Mouse (Mus musculus): ENCODE data around the gene Cd28.

Gene Cd28

DNA sequence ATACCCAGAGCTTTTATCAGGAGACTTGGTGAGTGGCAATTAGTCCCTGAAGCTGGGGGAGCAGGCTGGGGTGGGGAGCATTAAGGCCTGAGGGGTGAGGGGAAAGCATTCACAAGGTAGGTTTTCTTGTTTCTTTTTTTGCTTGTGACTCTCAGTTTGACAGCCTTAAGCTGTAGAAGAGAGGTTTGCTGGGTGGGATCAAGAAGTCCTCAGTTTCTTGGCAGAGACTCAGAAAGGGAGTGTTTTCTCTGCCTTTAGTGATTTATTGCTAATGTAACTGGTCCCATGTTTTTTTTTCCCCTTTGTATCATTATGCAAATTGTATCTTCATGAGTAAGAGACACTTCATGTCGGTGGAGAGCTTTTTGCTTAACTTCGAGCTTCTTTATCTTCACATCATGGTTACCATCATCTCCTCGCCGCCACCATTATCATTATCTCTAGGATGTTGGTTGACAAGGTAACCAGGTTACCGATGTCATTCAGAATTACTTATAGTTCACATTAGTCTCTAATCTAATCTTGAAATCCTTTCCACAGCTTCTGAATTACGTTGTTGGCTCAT is 33.7 kb downstream of the Cd28 start:
- DNase-seq (ENCODE audit: low spot score in 2 of 2) = no peak

DNA sequence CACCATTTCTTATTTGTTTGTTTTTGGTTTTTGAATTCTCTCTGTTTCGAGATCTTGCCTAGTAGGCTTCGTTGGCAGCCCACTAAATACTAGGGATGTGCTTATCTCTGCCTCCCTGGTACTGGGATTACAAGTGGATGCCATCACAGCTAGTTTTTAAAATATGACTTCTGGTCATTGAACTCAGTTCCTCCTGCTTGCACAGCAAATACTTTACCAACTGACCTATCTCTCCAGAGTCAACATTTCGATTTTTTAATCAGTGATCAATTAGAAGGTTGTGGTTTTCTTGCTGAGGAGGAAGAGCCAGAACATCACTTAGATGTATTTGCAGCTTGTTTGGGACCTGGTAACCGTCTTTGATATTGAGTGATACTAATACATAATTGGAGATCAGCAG is 34.4 kb downstream of the Cd28 start:
- no peak for DNase-seq (ENCODE audit: low spot score in 2 of 2)

DNA sequence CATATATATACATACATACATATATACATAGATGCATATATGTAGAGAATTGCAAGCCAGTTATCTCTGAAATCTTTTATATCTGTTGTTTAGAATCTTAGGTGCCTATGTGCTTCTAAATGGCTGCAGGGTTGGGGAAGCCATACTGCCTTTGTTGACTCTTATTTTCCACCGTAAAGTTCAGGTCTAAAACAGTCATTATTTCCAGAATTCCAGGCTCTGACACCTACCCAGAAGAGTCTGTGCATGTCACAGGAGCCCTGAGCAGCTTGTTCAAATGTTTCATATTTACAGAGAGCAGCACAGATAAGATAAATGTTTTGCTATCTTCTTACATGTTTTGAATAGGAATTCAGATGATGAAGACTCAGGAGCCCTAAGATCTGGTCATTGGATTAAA is 36.4 kb downstream of the Cd28 start:
- DNase-seq (ENCODE audit: low spot score in 2 of 2) = no peak

DNA sequence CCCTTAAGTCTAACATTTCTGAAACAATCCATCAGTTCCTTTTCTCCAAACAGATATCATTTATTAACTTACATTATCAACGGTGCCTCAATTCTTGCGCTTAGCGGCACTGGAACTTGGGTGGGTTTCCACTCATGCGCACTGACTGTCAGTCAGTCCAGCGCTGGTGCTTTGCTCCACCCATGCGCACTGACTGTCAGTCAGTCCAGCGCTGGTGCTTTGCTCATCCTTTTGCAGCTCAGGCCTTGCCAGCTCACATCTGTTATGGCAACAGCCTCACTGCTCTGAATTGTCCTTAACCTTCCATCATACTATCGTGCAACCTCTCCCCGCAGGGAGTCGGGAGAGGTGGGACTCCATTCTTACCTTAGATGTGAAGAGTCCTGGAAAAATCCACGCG is 37.4 kb downstream of the Cd28 start:
- DNase-seq (ENCODE audit: low spot score in 2 of 2) = no peak

DNA sequence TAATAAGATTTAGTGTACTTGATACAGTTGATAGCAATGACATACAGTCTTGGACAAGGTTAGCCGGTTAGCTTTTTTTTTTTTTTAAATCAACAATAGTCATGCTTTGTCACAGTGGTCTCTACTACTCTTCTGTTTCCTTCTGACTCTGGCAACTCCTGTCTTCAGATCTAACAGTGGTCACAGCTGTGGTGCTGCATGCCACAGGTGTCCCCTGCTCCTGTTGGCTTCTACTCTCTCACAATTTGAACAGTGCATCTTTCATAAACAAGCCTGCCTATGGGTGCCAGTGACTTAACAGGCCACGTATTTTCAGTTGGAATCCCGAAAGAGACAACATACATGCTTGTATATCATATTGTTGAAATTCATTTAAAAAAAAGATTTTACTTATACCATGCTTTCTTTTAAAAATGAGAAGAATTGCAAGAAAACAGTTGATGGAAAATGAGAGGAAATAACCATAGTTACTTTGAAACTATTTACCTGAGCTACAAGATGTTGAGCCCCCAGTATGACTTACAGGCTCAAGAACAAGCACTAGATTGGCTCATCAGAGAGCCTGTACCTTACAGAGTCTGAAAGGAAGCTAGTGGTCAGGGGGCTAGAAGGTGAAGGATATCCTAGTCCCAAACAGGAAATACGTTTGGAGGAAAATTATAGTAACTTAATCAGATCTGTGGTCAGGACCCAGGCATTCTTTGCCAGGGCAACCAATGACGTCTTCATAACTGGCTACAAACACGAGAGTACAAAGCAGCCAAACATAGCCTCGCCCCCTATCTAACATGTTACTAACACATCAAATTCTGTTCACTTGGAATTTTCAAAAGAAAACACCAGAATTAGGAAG is 39.0 kb downstream of the Cd28 start:
- no peak for DNase-seq (ENCODE audit: low spot score in 2 of 2)

DNA sequence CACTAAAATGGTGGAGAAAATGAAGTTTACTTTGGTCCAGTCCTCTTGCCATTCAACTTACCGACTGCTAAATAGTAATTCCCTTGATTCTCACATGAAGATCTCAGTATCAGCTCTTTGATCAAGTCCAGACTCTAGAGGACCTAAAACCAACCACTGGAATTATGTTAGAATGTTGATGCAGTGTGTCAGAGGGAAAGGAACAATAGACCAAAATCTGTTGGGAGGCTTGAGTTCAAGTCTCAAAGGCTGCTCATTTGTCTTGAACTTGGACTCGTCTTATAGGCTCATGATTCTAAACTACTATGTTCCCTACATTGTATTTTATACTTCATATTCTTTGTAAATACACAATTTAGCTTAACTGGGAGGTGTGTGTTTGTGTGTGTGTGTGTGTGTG is 41.0 kb downstream of the Cd28 start:
- DNase-seq (ENCODE audit: low spot score in 2 of 2) = no peak

DNA sequence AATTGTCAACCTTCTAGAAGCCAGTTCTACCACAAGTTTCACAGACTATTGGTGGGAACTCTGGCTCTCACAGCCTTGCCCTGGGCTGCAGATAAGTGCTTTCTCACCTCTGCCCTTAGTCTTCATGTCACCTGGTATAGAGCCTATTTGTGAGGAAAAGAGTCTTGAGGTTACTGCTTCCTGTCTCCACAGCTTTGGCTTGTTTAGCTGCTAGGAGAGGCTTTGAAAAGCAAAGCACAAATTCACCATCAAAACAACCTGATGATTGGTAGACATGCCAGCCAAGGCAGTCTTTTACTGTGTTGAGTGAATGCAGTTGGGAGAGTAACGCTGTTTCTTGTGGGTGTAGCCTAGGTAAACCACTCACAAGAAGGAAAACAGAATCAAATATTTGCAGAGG is 41.6 kb downstream of the Cd28 start:
- DNase-seq (ENCODE audit: low spot score in 2 of 2) = no peak

DNA sequence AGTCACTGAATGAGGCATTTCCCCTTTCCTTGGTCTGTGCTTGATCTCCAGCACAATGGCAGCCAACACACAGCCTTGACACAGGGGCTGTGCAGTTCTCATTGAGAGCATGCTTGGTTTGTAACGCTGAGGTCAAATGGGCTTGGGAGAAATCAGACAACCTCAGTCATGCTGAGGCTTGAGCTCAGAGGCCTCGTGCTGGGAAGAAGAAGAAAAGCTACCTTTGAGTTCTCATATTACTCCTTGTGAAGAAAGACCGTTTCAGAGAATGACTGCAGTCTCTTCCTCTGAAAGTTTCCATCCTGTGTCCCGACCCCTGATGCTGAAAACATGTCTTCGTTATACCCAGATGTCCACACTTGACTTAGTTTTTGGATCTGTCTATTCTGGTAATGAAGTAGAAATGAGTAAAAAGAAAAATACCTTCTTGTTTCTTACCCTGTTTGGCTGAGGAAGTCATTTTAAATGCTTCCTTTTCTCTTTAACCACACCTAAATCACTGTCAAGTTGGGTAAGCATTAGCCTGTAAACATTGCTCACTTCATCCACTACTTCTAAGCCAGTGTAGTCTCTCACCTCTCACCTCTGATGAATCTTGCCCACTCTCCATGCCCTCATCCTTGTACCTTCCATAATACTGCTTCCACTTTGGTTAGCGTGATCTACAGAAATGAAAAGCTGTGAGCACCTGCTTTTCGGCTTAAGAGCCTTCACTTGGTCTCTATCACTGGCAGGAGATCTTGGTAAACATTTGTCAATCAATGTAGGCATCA is 43.1 kb downstream of the Cd28 start:
- no peak for DNase-seq (ENCODE audit: low spot score in 2 of 2)

DNA sequence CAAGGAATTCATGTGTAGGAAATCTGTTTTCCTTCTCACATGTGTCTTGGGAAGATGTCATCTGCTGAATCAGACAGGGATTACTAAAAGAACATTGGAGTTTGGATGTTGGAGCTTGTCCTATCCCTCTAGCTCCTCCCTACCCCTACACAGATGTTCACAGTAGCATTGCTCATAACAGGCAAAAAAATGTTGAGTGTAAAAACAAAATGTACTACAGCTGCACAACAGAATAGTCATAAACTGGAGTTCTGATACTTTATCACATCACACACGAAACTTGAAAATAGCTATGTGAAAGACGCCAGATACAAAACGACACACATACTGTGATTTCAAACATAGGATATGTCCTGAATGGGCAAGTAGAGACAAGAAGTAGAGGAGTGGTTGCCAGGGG is 43.9 kb downstream of the Cd28 start:
- DNase-seq (ENCODE audit: low spot score in 2 of 2) = no peak

DNA sequence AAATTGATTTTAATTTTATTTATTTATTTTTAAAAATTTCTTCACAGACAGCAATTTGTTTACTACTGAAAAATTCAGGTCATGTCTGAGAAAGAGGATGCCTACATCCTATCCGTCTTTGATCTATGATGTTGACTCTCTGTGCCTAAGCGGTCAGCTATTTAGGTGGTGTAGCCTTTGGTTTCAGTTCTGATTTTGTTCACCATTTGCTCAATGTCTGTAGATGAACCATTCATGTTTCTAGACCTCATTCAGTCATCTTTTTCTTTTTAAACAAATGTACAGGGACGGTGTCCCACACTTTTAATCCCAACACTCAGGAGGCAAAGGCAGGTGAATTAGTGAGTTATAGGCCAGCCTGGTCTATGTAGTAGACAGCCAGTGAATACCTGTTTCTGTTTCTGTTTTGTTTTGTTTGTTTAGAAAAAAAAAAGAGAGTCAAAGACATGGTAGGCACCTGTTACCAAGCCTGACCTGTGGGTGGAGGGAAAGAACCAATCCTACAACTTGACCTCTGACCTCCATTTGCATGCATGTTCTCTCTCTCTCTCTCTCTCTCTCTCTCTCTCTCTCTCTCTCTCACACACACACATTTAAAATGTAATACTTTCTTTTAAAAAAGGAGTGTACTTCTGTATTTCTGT is 45.0 kb downstream of the Cd28 start:
- DNase-seq (ENCODE audit: low spot score in 2 of 2) = no peak

DNA sequence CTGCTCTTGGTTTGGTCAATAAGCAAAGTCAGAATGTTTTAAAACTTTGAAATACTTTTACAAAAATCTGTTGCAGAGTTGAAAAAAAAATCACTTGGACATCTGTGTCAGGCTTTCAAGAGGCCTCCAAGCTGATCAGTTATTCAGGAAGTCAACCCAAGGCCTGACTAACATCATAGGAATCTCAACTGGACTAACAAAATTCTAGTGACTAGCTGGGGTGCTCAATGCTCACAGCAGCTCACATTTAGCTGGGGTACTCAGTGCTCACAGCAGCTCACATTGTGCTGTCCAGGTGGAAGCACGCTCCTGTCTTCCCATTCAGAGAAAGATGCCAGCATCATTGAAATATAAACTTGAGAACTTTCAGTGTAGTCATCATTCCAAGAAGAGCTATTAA is 45.9 kb downstream of the Cd28 start:
- no peak for DNase-seq (ENCODE audit: low spot score in 2 of 2)

DNA sequence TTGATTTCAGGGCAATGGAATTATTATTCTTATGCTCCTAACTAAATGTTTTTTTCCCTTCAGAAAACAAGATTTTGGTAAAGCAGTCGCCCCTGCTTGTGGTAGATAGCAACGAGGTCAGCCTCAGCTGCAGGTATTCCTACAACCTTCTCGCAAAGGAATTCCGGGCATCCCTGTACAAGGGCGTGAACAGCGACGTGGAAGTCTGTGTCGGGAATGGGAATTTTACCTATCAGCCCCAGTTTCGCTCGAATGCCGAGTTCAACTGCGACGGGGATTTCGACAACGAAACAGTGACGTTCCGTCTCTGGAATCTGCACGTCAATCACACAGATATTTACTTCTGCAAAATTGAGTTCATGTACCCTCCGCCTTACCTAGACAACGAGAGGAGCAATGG is 46.3 kb downstream of the Cd28 start:
- DNase-seq (ENCODE audit: low spot score in 2 of 2) = no peak

DNA sequence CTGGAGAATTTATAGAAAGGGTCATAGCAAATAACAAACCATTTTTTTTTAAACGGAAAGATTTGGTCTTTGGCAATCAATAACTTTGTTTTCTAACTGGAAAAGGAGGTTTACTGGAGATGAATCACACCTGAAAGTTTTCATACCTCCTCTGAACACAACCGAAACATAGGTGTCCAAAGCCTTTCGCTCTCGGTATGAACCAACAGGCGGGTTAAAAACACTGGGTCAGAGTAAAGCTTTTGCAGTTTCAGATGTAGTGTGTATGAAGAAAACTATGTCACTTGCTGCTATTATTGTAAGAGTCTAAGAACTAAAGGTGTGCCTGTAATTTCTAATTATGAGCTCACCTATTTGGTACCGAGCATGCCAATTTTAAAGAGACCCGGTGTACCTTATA is 55.2 kb downstream of the Cd28 start:
- no peak for DNase-seq (ENCODE audit: low spot score in 2 of 2)

DNA sequence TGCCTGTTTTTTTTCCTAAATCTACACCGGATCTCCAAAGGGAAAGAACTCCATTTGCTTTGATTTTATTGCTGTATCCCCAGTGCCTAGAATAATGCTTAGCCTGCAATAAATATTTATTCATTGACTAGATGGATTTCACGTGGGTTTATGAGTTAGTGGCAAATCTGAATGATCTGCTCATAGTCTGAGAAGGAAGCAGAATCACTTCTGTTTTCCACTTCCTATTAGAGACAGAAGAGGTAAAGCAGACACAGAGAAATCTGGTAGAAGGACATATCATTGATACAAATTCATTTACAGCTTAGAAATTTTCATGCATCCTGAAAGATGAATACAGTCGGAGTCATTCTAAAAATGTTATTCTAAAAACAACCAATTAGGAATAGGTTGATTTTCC is 56.6 kb downstream of the Cd28 start:
- no peak for DNase-seq (ENCODE audit: low spot score in 2 of 2)

DNA sequence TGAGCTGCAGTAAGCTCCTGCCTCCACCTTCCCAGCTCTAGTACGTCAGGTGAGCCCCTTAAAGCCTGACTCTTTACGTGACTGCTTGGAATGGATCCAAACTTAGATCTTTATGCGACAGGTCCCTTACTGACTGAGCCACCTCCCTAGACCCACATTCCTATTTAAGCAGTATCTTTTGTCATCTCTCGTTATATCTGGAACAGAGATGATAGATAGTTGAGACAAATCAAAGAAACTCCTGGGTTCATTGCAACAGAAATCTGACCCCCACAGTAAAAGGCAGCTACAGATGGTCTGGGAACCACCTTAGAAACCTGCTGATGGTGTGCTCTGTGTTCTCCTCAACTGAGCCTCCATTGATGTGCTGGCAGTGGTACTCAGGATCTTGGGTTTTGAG is 59.6 kb downstream of the Cd28 start:
- DNase-seq (ENCODE audit: low spot score in 2 of 2) = no peak

DNA sequence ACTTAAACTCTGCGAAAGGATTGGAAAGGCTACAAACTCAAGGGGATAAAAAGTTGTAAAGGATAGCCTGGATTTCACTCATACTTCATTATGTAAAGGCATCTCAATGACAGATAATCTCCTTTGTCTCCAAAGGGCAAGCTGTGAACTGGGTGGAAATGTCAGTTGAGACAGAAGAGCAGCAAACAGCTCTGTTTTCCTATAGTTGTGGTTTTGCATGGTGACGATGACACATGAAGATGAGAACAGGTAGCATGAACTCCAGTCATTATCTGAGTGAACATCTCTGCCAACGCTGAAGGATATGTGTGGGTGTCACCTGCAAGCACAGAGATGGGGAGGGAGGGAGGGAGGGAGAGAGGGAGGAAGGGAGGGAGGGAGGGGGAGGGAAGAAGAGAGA is 60.3 kb downstream of the Cd28 start:
- DNase-seq (ENCODE audit: low spot score in 2 of 2) = no peak

DNA sequence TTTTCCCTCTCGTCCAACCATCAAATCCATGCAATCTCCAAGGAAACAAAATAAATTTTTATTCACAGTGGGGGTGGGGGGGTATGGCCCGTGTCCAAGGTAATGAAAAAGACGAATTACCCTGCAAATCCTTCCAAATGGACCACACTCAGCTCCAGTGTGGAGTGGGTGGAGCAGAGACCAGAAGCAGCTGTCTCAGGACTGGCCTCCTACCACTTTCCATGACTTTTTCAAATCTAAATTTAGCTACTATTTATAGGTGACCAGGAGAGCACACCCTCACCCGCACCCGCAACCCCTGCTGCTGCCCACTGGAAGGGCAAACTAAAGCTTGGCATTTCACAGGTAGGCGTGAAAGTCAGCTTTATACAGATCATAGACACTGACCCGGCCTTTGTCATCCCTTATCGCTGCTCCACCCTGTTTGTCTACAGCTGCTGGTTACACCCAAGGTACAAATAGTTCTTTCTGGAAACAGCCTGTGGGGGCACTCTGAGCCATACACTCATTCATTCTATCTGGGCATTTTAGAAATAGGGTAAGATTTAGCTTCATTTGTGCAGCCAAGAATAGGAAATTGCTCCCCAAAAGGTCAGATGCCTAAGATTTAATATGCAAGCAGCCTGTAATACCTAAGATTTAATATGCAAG is 62.0 kb downstream of the Cd28 start:
- DNase-seq (ENCODE audit: low spot score in 2 of 2) = no peak

DNA sequence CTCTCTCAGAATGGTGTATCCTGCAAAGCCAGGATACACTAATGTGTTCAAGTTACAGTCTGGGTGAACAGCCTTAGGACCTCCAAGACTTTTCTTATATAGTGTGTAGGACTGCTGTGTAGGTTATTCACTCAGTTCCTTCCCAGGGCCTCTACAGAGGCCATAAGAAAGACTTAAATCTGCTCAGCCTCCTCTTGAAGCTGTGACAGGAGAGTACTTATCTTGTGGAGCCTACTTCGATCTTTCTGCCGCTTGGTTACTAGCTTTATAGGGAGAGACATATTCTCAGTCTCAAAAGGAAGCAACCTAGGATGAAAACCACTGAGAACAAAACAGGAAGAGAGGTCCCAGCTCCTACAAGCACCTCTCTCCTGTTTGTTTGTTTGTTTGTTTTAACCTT is 62.6 kb downstream of the Cd28 start:
- no peak for DNase-seq (ENCODE audit: low spot score in 2 of 2)

DNA sequence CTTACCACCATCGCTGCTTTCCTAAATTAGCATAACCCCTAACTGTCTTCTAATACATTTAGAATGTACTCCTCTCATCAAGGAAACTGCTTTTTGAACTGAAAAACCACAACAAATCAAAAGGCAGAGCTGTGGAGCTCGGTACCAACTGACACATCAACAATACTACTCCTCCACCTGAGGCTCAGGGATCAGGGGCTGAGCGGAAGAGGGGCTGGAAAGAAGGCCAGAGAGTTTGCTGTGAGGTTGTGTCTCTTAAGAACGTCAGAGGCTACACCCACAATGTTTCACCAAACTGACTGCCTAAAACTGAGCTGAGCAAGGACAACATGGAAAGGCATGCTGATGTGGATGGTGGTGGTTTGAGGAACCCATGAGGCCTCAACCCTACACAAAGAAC is 65.1 kb downstream of the Cd28 start:
- DNase-seq (ENCODE audit: low spot score in 2 of 2) = no peak

DNA sequence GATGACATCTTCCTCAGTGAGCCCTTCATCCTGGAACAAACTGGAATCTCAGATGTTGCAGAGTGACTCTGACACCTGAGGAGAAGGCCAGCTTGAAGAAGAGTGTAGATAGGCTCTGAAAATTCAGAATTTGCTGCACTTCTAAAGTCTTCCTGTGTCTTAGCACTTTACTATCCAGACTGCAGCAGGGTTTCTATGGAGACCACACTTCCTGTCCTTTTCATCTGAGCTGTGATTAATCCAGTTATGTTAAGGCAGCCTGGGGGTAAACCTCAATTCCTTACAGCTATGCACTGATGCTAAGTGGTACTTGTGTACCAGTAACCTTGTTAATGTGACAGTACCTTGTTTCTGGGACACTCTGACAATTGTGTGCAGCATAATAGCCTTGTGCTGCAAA is 77.1 kb downstream of the Cd28 start:
- no peak for DNase-seq (ENCODE audit: low spot score in 2 of 2)

DNA sequence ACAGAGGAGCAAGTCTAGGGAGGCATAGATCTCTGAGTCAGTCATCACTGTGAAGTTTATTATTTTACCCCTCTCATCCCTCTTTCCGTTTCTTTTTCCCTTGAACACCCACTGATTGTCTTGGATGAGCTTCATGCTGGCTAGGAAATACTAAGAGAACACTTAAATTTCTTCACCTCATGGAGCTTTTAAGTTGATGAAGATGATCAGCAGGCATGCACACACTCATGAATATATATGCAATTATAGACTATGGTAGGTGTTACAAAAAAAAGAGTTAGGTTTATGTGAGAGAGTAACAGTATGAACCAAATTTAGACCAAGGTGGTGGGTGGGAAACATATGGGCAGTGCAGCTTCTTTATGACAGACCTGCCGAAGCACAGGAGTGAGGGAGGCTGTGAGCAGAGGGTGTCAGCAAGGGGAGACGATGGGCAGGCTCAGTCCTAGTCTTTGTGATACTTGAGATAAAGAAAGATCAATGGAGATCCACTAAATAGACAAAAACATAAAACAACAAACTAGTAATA is 79.1 kb downstream of the Cd28 start:
- no peak for DNase-seq (ENCODE audit: low spot score in 2 of 2)

All from frontal cortex, postnatal 25 days (tissue).